Mouse (Mus musculus): ENCODE data around the gene Cidec. TPM values are rescaled to one million over a fixed set of nuclear protein-coding genes. Genes with fewer than 3 reads are reported as not detected.

The Cidec gene
- polyA plus RNA-seq, 1 experiment from 2014 or later, result not detected

- no peak within 1 kb of the TSS for H3K27ac ChIP-seq (ENCODE audit: low read depth, low read length)
- WGBS, result 52% methylated on average over 10 of the region's 10 CpGs
- H3K4me3 ChIP-seq (ENCODE audit: low read length), result no peak within 1 kb of the TSS
Measured at GRCm38 (mm10) chr6:113457952-113458534, 22.5 kb upstream of the Cidec start, which contains the start of gene Il17re. Il17re (plus strand) TSS chr6:113458484.

GRCm38 (mm10) chr6:113455007-113455406 lies 19.4 kb upstream of the Cidec start:
- ATAC-seq (ENCODE audit: low FRiP score, low TSS enrichment), result no peak
- H3K27me3 ChIP-seq (ENCODE audit: control insufficient read depth, insufficient read depth, low read length), result no peaks in the 10 kb centered on the region
- no peak overlapping the region for H3K27ac ChIP-seq (ENCODE audit: low read depth, low read length)
- no peak overlapping the region for H3K4me3 ChIP-seq (ENCODE audit: low read length)
- 48% methylated on average over 5 of the region's 5 CpGs for WGBS
- no peak overlapping the region for H3K9ac ChIP-seq (ENCODE audit: low read depth, low read length)
- H3K9me3 ChIP-seq (ENCODE audit: control insufficient read depth, low read length), result no peaks in the 10 kb centered on the region
- no peaks in the 10 kb centered on the region for H3K36me3 ChIP-seq (ENCODE audit: control insufficient read depth, insufficient read depth, low read length)
- H3K4me2 ChIP-seq (replicated peaks; ENCODE audit: low read depth, low read length), result no peak overlapping the region
- H3K4me1 ChIP-seq (ENCODE audit: control insufficient read depth, insufficient read depth, low read length), result no peaks in the 10 kb centered on the region

More at GRCm38 (mm10) chr6:113457952-113458534, 22.5 kb upstream of the Cidec start, which contains the start of gene Il17re:
- Histone ChIP-seq H3K4me1 (ENCODE audit: control insufficient read depth, insufficient read depth, low read length) (no peaks in the 10 kb centered on the region), H3K4me2 (replicated peaks; ENCODE audit: low read depth, low read length) (peak within 1 kb of the TSS; percentile 0; the same call in 1 of the 2 replicates), H3K27me3 (ENCODE audit: control insufficient read depth, insufficient read depth, low read length) (no peaks in the 10 kb centered on the region), H3K9ac (ENCODE audit: low read depth, low read length) (no peak within 1 kb of the TSS), H3K9me3 (ENCODE audit: control insufficient read depth, low read length) (no peaks in the 10 kb centered on the region), H3K36me3 (ENCODE audit: control insufficient read depth, insufficient read depth, low read length) (no peaks in the 10 kb centered on the region)
- no peak for ATAC-seq (ENCODE audit: low FRiP score, low TSS enrichment)

GRCm38 (mm10) chr6:113451839-113452238 lies 16.3 kb upstream of the Cidec start:
- H3K36me3 ChIP-seq (ENCODE audit: control insufficient read depth, insufficient read depth, low read length), result peaks cover 22% of the 10 kb centered on the region
- no peaks in the 10 kb centered on the region for H3K9me3 ChIP-seq (ENCODE audit: control insufficient read depth, low read length)
- ATAC-seq (ENCODE audit: low FRiP score, low TSS enrichment), result no peak
- no peak overlapping the region for H3K9ac ChIP-seq (ENCODE audit: low read depth, low read length)
- H3K4me1 ChIP-seq (ENCODE audit: control insufficient read depth, insufficient read depth, low read length), result no peaks in the 10 kb centered on the region
- H3K4me3 ChIP-seq (ENCODE audit: low read length), result no peak overlapping the region
- no peaks in the 10 kb centered on the region for H3K27me3 ChIP-seq (ENCODE audit: control insufficient read depth, insufficient read depth, low read length)
- H3K4me2 ChIP-seq (replicated peaks; ENCODE audit: low read depth, low read length), result no peak overlapping the region
- 80% methylated on average over 2 of the region's 2 CpGs for WGBS
- no peak overlapping the region for H3K27ac ChIP-seq (ENCODE audit: low read depth, low read length)

GRCm38 (mm10) chr6:113447639-113448038 lies 12.1 kb upstream of the Cidec start:
- Histone ChIP-seq H3K9me3 (ENCODE audit: control insufficient read depth, low read length) (no peaks in the 10 kb centered on the region), H3K27ac (ENCODE audit: low read depth, low read length) (no peak overlapping the region), H3K9ac (ENCODE audit: low read depth, low read length) (no peak overlapping the region), H3K27me3 (ENCODE audit: control insufficient read depth, insufficient read depth, low read length) (no peaks in the 10 kb centered on the region), H3K4me2 (replicated peaks; ENCODE audit: low read depth, low read length) (no peak overlapping the region), H3K4me3 (ENCODE audit: low read length) (no peak overlapping the region), H3K4me1 (ENCODE audit: control insufficient read depth, insufficient read depth, low read length) (peaks cover 6% of the 10 kb centered on the region; the same call in 1 of the 2 replicates), H3K36me3 (ENCODE audit: control insufficient read depth, insufficient read depth, low read length) (peaks cover 34% of the 10 kb centered on the region)
- no peak for ATAC-seq (ENCODE audit: low FRiP score, low TSS enrichment)
- 96% methylated on average over 4 of the region's 4 CpGs for WGBS

- H3K4me1 ChIP-seq (ENCODE audit: control insufficient read depth, insufficient read depth, low read length), result peaks cover 6% of the 10 kb centered on the region; the same call in 1 of the 2 replicates
- no peaks in the 10 kb centered on the region for H3K9me3 ChIP-seq (ENCODE audit: control insufficient read depth, low read length)
- H3K9ac ChIP-seq (ENCODE audit: low read depth, low read length), result no peak overlapping the region
- no peaks in the 10 kb centered on the region for H3K27me3 ChIP-seq (ENCODE audit: control insufficient read depth, insufficient read depth, low read length)
- no peak overlapping the region for H3K4me2 ChIP-seq (replicated peaks; ENCODE audit: low read depth, low read length)
- peak; percentile 19; the same call in 1 of the 2 replicates for ATAC-seq (ENCODE audit: low FRiP score, low TSS enrichment)
- peak overlapping the region; percentile 65 for H3K27ac ChIP-seq (ENCODE audit: low read depth, low read length)
- peaks cover 34% of the 10 kb centered on the region for H3K36me3 ChIP-seq (ENCODE audit: control insufficient read depth, insufficient read depth, low read length)
- WGBS, result 72% methylated on average over 6 of the region's 8 CpGs
- no peak overlapping the region for H3K4me3 ChIP-seq (ENCODE audit: low read length)
Measured at GRCm38 (mm10) chr6:113444207-113444965, 8.8 kb upstream of the Cidec start.

GRCm38 (mm10) chr6:113443091-113443490 lies 7.5 kb upstream of the Cidec start:
- H3K4me2 ChIP-seq (replicated peaks; ENCODE audit: low read depth, low read length), result peak overlapping the region; percentile 80
- peaks cover 24% of the 10 kb centered on the region for H3K36me3 ChIP-seq (ENCODE audit: control insufficient read depth, insufficient read depth, low read length)
- peak overlapping the region; percentile 21; the same call in 1 of the 2 replicates for H3K27ac ChIP-seq (ENCODE audit: low read depth, low read length)

GRCm38 (mm10) chr6:113442442-113443090 lies 7.0 kb upstream of the Cidec start, which contains the start of gene Jagn1:
Jagn1 (plus strand) TSS chr6:113442569.
- no peaks in the 10 kb centered on the region for H3K27me3 ChIP-seq (ENCODE audit: control insufficient read depth, insufficient read depth, low read length)
- under 1% methylated on average over 45 of the region's 45 CpGs for WGBS
- peak within 1 kb of the TSS; percentile 92 for H3K9ac ChIP-seq (ENCODE audit: low read depth, low read length)
- peaks cover 19% of the 10 kb centered on the region for H3K36me3 ChIP-seq (ENCODE audit: control insufficient read depth, insufficient read depth, low read length)
- H3K9me3 ChIP-seq (ENCODE audit: control insufficient read depth, low read length), result no peaks in the 10 kb centered on the region
- H3K4me1 ChIP-seq (ENCODE audit: control insufficient read depth, insufficient read depth, low read length), result peaks cover 6% of the 10 kb centered on the region; the same call in 1 of the 2 replicates
- H3K27ac ChIP-seq (ENCODE audit: low read depth, low read length), result peak within 1 kb of the TSS; percentile 21; the same call in 1 of the 2 replicates
- H3K4me3 ChIP-seq (ENCODE audit: low read length), result peak within 1 kb of the TSS; percentile 70
- ATAC-seq (ENCODE audit: low FRiP score, low TSS enrichment), result peak; percentile 91
- peak within 1 kb of the TSS; percentile 80 for H3K4me2 ChIP-seq (replicated peaks; ENCODE audit: low read depth, low read length)

More at GRCm38 (mm10) chr6:113443091-113443490, 7.5 kb upstream of the Cidec start:
- peak overlapping the region; percentile 70 for H3K4me3 ChIP-seq (ENCODE audit: low read length)
- H3K27me3 ChIP-seq (ENCODE audit: control insufficient read depth, insufficient read depth, low read length), result no peaks in the 10 kb centered on the region
- no peaks in the 10 kb centered on the region for H3K9me3 ChIP-seq (ENCODE audit: control insufficient read depth, low read length)
- H3K4me1 ChIP-seq (ENCODE audit: control insufficient read depth, insufficient read depth, low read length), result peaks cover 6% of the 10 kb centered on the region; the same call in 1 of the 2 replicates
- peak overlapping the region; percentile 92 for H3K9ac ChIP-seq (ENCODE audit: low read depth, low read length)
- ATAC-seq (ENCODE audit: low FRiP score, low TSS enrichment), result 0 out of 2 replicates have a peak, but pooled peaks have one; percentile 14
- 51% methylated on average over 12 of the region's 12 CpGs for WGBS

GRCm38 (mm10) chr6:113442087-113442441 lies 6.5 kb upstream of the Cidec start:
- H3K4me1 ChIP-seq (ENCODE audit: control insufficient read depth, insufficient read depth, low read length), result peaks cover 6% of the 10 kb centered on the region; the same call in 1 of the 2 replicates
- no peaks in the 10 kb centered on the region for H3K27me3 ChIP-seq (ENCODE audit: control insufficient read depth, insufficient read depth, low read length)
- H3K4me3 ChIP-seq (ENCODE audit: low read length), result peak overlapping the region; percentile 70
- no peak for ATAC-seq (ENCODE audit: low FRiP score, low TSS enrichment)
- H3K9ac ChIP-seq (ENCODE audit: low read depth, low read length), result peak overlapping the region; percentile 92
- peaks cover 14% of the 10 kb centered on the region for H3K36me3 ChIP-seq (ENCODE audit: control insufficient read depth, insufficient read depth, low read length)
- H3K9me3 ChIP-seq (ENCODE audit: control insufficient read depth, low read length), result no peaks in the 10 kb centered on the region
- WGBS, result 42% methylated on average over 9 of the region's 9 CpGs
- H3K4me2 ChIP-seq (replicated peaks; ENCODE audit: low read depth, low read length), result peak overlapping the region; percentile 80
- H3K27ac ChIP-seq (ENCODE audit: low read depth, low read length), result peak overlapping the region; percentile 3; the same call in 1 of the 2 replicates
